Mouse (Mus musculus): Measurements from ENCODE around the gene Thsd4. TPM values are rescaled to one million over a fixed set of nuclear protein-coding genes. Genes with fewer than 3 reads are reported as not detected.
"Not testable (repeated sequence)": the region's sequence is repeated elsewhere in the genome, so short reads cannot be mapped to it uniquely, and the experiment has no call there.

The Thsd4 gene
- polyA plus RNA-seq, 1 experiment = 0.65 TPM

- Histone ChIP-seq H3K36me3 (replicated peaks; ENCODE audit: low read length) (no peaks in the 10 kb centered on the region), H3K4me3 (replicated peaks) (no peak within 1 kb of the TSS), H3K4me1 (peaks cover 8% of the 10 kb centered on the region), H3K27me3 (replicated peaks) (peaks cover 27% of the 10 kb centered on the region), H3K9me3 (no peaks in the 10 kb centered on the region)
- TF ChIP-seq GATA1 (IDR thresholded peaks at IDR 0.05; ENCODE audit: borderline replicate concordance, low read length) = no peak
- no peak for TF ChIP-seq FLI1 (IDR thresholded peaks at IDR 0.05; ENCODE audit: low read length)
Measured at GRCm38 (mm10) chr9:59960559-59960958, 561.3 kb downstream of the Thsd4 start, which contains the start of gene Nr2e3. Gene Nr2e3 (minus strand): TSS chr9:59960659.

- TF ChIP-seq GATA1 (IDR thresholded peaks at IDR 0.05; ENCODE audit: borderline replicate concordance, low read length) (no peak), FLI1 (IDR thresholded peaks at IDR 0.05; ENCODE audit: low read length) (no peak)
- no peaks in the 10 kb centered on the region for H3K9me3 ChIP-seq
- no peak overlapping the region for H3K4me3 ChIP-seq (replicated peaks)
- H3K36me3 ChIP-seq (replicated peaks; ENCODE audit: low read length) = no peaks in the 10 kb centered on the region
- peaks cover 8% of the 10 kb centered on the region for H3K4me1 ChIP-seq
- H3K27me3 ChIP-seq (replicated peaks) = peaks cover 22% of the 10 kb centered on the region
Measured at GRCm38 (mm10) chr9:59959276-59959675, 562.6 kb downstream of the Thsd4 start.

GRCm38 (mm10) chr9:59958115-59958514 lies 563.7 kb downstream of the Thsd4 start:
- H3K27me3 ChIP-seq (replicated peaks) = peaks cover 18% of the 10 kb centered on the region
- H3K9me3 ChIP-seq; H3K36me3 ChIP-seq (replicated peaks; ENCODE audit: low read length); H3K4me3 ChIP-seq (replicated peaks); H3K4me1 ChIP-seq: not testable (repeated sequence)

- peaks cover 8% of the 10 kb centered on the region for H3K4me1 ChIP-seq
- H3K27me3 ChIP-seq (replicated peaks) = peaks cover 26% of the 10 kb centered on the region
- H3K9me3 ChIP-seq = no peaks in the 10 kb centered on the region
- no peaks in the 10 kb centered on the region for H3K36me3 ChIP-seq (replicated peaks; ENCODE audit: low read length)
- no peak overlapping the region for H3K4me3 ChIP-seq (replicated peaks)
- TF ChIP-seq GATA1 (IDR thresholded peaks at IDR 0.05; ENCODE audit: borderline replicate concordance, low read length) (no peak), FLI1 (IDR thresholded peaks at IDR 0.05; ENCODE audit: low read length) (no peak)
Measured at GRCm38 (mm10) chr9:59956496-59956895, 565.4 kb downstream of the Thsd4 start.

- no peaks in the 10 kb centered on the region for H3K9me3 ChIP-seq
- TF ChIP-seq FLI1 (IDR thresholded peaks at IDR 0.05; ENCODE audit: low read length) (no peak), GATA1 (IDR thresholded peaks at IDR 0.05; ENCODE audit: borderline replicate concordance, low read length) (no peak)
- H3K36me3 ChIP-seq (replicated peaks; ENCODE audit: low read length) = no peaks in the 10 kb centered on the region
- peaks cover 8% of the 10 kb centered on the region for H3K4me1 ChIP-seq
- no peak overlapping the region for H3K4me3 ChIP-seq (replicated peaks)
- H3K27me3 ChIP-seq (replicated peaks) = peaks cover 34% of the 10 kb centered on the region
Measured at GRCm38 (mm10) chr9:59955692-59956091, 566.2 kb downstream of the Thsd4 start.

- no peak overlapping the region for H3K4me3 ChIP-seq (replicated peaks)
- no peaks in the 10 kb centered on the region for H3K9me3 ChIP-seq
- TF ChIP-seq GATA1 (IDR thresholded peaks at IDR 0.05; ENCODE audit: borderline replicate concordance, low read length) (no peak), FLI1 (IDR thresholded peaks at IDR 0.05; ENCODE audit: low read length) (no peak)
- peaks cover 8% of the 10 kb centered on the region for H3K4me1 ChIP-seq
- H3K36me3 ChIP-seq (replicated peaks; ENCODE audit: low read length) = no peaks in the 10 kb centered on the region
- H3K27me3 ChIP-seq (replicated peaks) = peaks cover 39% of the 10 kb centered on the region
Measured at GRCm38 (mm10) chr9:59955199-59955598, 566.6 kb downstream of the Thsd4 start.

- TF ChIP-seq GATA1 (IDR thresholded peaks at IDR 0.05; ENCODE audit: borderline replicate concordance, low read length) (no peak), FLI1 (IDR thresholded peaks at IDR 0.05; ENCODE audit: low read length) (no peak)
- H3K4me1 ChIP-seq = no peaks in the 10 kb centered on the region; the same call in 1 of the 2 replicates
- H3K4me3 ChIP-seq (replicated peaks) = no peak overlapping the region
- H3K36me3 ChIP-seq (replicated peaks; ENCODE audit: low read length) = no peaks in the 10 kb centered on the region
- no peaks in the 10 kb centered on the region for H3K9me3 ChIP-seq
- peaks cover 50% of the 10 kb centered on the region for H3K27me3 ChIP-seq (replicated peaks)
Measured at GRCm38 (mm10) chr9:59953556-59953955, 568.3 kb downstream of the Thsd4 start.

- no peaks in the 10 kb centered on the region for H3K9me3 ChIP-seq
- peaks cover 55% of the 10 kb centered on the region for H3K27me3 ChIP-seq (replicated peaks)
- H3K36me3 ChIP-seq (replicated peaks; ENCODE audit: low read length) = no peaks in the 10 kb centered on the region
- no peak overlapping the region for H3K4me3 ChIP-seq (replicated peaks)
- TF ChIP-seq GATA1 (IDR thresholded peaks at IDR 0.05; ENCODE audit: borderline replicate concordance, low read length) (no peak), FLI1 (IDR thresholded peaks at IDR 0.05; ENCODE audit: low read length) (no peak)
- H3K4me1 ChIP-seq = no peaks in the 10 kb centered on the region; the same call in 1 of the 2 replicates
Measured at GRCm38 (mm10) chr9:59952515-59953070, 569.3 kb downstream of the Thsd4 start.

- Histone ChIP-seq H3K9me3 (no peaks in the 10 kb centered on the region), H3K27me3 (replicated peaks) (peaks cover 60% of the 10 kb centered on the region), H3K4me1 (no peaks in the 10 kb centered on the region; the same call in 1 of the 2 replicates), H3K36me3 (replicated peaks; ENCODE audit: low read length) (no peaks in the 10 kb centered on the region), H3K4me3 (replicated peaks) (no peak overlapping the region)
- no peak for TF ChIP-seq GATA1 (IDR thresholded peaks at IDR 0.05; ENCODE audit: borderline replicate concordance, low read length)
- TF ChIP-seq FLI1 (IDR thresholded peaks at IDR 0.05; ENCODE audit: low read length) = no peak
Measured at GRCm38 (mm10) chr9:59951943-59952342, 569.9 kb downstream of the Thsd4 start.

GRCm38 (mm10) chr9:59951001-59951750 lies 570.7 kb downstream of the Thsd4 start:
- Histone ChIP-seq H3K4me1 (no peaks in the 10 kb centered on the region; the same call in 1 of the 2 replicates), H3K36me3 (replicated peaks; ENCODE audit: low read length) (no peaks in the 10 kb centered on the region), H3K27me3 (replicated peaks) (peaks cover 60% of the 10 kb centered on the region), H3K9me3 (no peaks in the 10 kb centered on the region), H3K4me3 (replicated peaks) (no peak overlapping the region)
- no peak for TF ChIP-seq FLI1 (IDR thresholded peaks at IDR 0.05; ENCODE audit: low read length)
